Mouse (Mus musculus) spleen, adult 12 weeks (tissue): Measurements from ENCODE around the gene Hfe2.

Experiments
- DNase-seq: peaks from one replicate; pipeline ENCODE4 v3.0.0; 2022; ENCODE audit warnings: low spot score

Hfe2 gene

GRCm38 (mm10) chr3:96575272-96575984 is 50.5 kb downstream of the Hfe2 start:
- DNase-seq = no peak

GRCm38 (mm10) chr3:96576005-96576658 is 51.2 kb downstream of the Hfe2 start:
- no peak for DNase-seq

- peak; percentile 74 for DNase-seq
Measured at GRCm38 (mm10) chr3:96576690-96577541, 51.9 kb downstream of the Hfe2 start, which contains the start of gene Gm16253. TSS of gene Gm16253 (plus strand) at chr3:96576984.

DNA sequence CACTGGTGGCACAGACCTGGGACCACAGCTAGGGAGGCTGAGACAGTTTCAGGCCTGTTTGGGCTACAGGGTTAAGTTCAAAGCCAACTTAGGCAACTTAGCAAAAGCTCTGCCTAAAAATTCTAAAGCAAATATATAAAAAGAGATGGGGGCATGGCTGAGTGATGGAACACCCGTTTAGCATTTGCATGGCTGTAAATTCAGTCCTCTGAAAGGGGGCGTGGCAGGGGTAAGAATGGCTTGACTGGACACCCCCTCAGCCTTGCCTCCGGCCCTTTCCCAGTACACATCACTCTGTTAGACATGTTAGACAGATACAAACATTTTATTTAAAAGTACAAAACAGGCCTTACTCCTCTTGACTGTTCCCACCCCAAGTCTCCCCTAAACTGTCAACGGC is 52.6 kb downstream of the Hfe2 start:
- no peak for DNase-seq
